Mouse (Mus musculus) frontal cortex, adult (tissue): ENCODE measurements around the gene Mettl13.
A peak's percentile ranks its signal among the peaks of the same experiment; 100 is the strongest.

Source experiments
- ATAC-seq: cut with Nextera tagmentation; 2 replicates; pipeline ENCODE4 v1.9.2; 2017; ENCODE audit warnings: mild to moderate bottlenecking, moderate library complexity, mixed read lengths; ENCODE audit not compliant: low TSS enrichment

Gene Mettl13

GRCm38 (mm10) chr1:162533766-162534560, 14.4 kb downstream of the Mettl13 start:
- no peak for ATAC-seq

GRCm38 (mm10) chr1:162532330-162532729, 16.0 kb downstream of the Mettl13 start:
- no peak for ATAC-seq

- ATAC-seq: no peak
Observed at GRCm38 (mm10) chr1:162531584-162531983, 16.8 kb downstream of the Mettl13 start.

GRCm38 (mm10) chr1:162530666-162531065, 17.7 kb downstream of the Mettl13 start:
- ATAC-seq: no peak

GRCm38 (mm10) chr1:162529651-162530050, 18.7 kb downstream of the Mettl13 start:
- ATAC-seq: peak; percentile 93

GRCm38 (mm10) chr1:162515116-162515515, 33.2 kb downstream of the Mettl13 start:
- no peak for ATAC-seq

GRCm38 (mm10) chr1:162510013-162510356, 38.4 kb downstream of the Mettl13 start:
- ATAC-seq: no peak

GRCm38 (mm10) chr1:162509329-162510012, 38.9 kb downstream of the Mettl13 start:
- peak; percentile 76 for ATAC-seq

- no peak for ATAC-seq
Observed at GRCm38 (mm10) chr1:162508211-162509005, 39.9 kb downstream of the Mettl13 start.

- ATAC-seq: peak; percentile 77
Observed at GRCm38 (mm10) chr1:162506516-162506915, 41.8 kb downstream of the Mettl13 start.

GRCm38 (mm10) chr1:162505649-162506048, 42.7 kb downstream of the Mettl13 start:
- no peak for ATAC-seq
